Mouse (Mus musculus) forebrain, embryonic 13.5 days (tissue): ENCODE measurements around the gene Sap18b. TPM values are rescaled to one million over a fixed set of nuclear protein-coding genes. Genes with fewer than 3 reads are reported as not detected.

Source experiments
- ATAC-seq: fragments of 200-750 bp; cut with Nextera tagmentation; 2 replicates; pipeline ENCODE4 v1.8.0; 2017
- H3K27ac ChIP-seq: fragments of 300-500 bp; sonication (generic); 2 replicates; pipeline ENCODE4 v1.5.1; 2015; ENCODE audit warnings: inconsistent platforms, mild to moderate bottlenecking, moderate library complexity
- H3K27me3 ChIP-seq: fragments of 300-500 bp; sonication (generic); 2 replicates; pipeline ENCODE4 v1.6.1; 2015; ENCODE audit warnings: mild to moderate bottlenecking, inconsistent platforms
- H3K36me3 ChIP-seq: fragments of 300-500 bp; sonication (generic); 2 replicates; pipeline ENCODE4 v1.6.1; 2015; ENCODE audit warnings: mild to moderate bottlenecking, inconsistent platforms; ENCODE audit not compliant: poor library complexity, severe bottlenecking
- H3K4me1 ChIP-seq: fragments of 300-500 bp; sonication (generic); 2 replicates; pipeline ENCODE4 v1.6.1; 2015; ENCODE audit warnings: inconsistent platforms
- H3K4me2 ChIP-seq: fragments of 300-500 bp; sonication (generic); 2 replicates; pipeline ENCODE4 v1.6.1; 2015; ENCODE audit warnings: inconsistent platforms, mild to moderate bottlenecking, moderate library complexity
- H3K4me3 ChIP-seq: fragments of 300-500 bp; sonication (generic); 2 replicates; pipeline ENCODE4 v1.5.1; 2015; ENCODE audit warnings: mild to moderate bottlenecking, inconsistent platforms
- H3K9ac ChIP-seq: fragments of 300-500 bp; sonication (generic); 2 replicates; pipeline ENCODE4 v1.6.1; 2015; ENCODE audit warnings: mild to moderate bottlenecking, inconsistent platforms
- H3K9me3 ChIP-seq: fragments of 300-500 bp; sonication (generic); replicated peaks from 2 replicates; pipeline ENCODE4 v1.6.1; 2016; ENCODE audit warnings: inconsistent platforms
- WGBS: fragments of 180-500 bp; shearing (Covaris S2); methylation state at CpG from one replicate; pipeline ENCODE4 v1.1.7; 2015; 5-methylcytosine and 5-hydroxymethylcytosine counted together
- polyA plus RNA-seq: library from polyadenylated mRNA; unstranded; fragments of >200 nt; fragmentation: Nextera tagmentation; extraction: Ambion mirVana; gene quantifications from 2 replicates; pipeline ENCODE4 v1.2.1, GENCODE M21; 2015

Sap18b gene
- polyA plus RNA-seq, 1 experiment from 2014 or later = 343 TPM

DNA sequence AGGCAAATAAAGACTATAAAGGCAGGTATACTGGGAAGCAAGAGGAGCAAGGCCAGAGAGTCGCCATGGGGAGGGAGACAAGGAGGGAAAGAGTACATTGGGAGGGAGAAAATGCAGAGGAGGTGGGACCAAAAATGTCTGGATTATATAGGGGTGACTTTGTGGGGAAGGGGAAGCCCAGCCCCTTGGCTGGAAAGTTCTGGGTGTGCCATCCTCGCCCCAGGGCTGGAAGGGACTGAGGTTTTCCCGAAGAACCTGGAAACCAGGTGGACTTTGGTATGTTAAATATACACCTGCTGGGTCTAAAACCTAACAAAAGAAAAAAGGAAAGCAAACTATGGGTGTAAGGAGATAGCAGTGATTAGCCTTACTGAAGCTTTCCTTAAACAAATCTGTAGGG, 5.0 kb downstream of the Sap18b start:
- Histone ChIP-seq H3K27ac (no peak overlapping the region), H3K4me2 (no peak overlapping the region), H3K4me3 (no peak overlapping the region), H3K9me3 (no peaks in the 10 kb centered on the region), H3K27me3 (no peaks in the 10 kb centered on the region), H3K4me1 (peaks cover 10% of the 10 kb centered on the region), H3K36me3 (no peaks in the 10 kb centered on the region), H3K9ac (no peak overlapping the region)
- WGBS = 71% methylated on average over 3 of the region's 3 CpGs
- no peak for ATAC-seq

DNA sequence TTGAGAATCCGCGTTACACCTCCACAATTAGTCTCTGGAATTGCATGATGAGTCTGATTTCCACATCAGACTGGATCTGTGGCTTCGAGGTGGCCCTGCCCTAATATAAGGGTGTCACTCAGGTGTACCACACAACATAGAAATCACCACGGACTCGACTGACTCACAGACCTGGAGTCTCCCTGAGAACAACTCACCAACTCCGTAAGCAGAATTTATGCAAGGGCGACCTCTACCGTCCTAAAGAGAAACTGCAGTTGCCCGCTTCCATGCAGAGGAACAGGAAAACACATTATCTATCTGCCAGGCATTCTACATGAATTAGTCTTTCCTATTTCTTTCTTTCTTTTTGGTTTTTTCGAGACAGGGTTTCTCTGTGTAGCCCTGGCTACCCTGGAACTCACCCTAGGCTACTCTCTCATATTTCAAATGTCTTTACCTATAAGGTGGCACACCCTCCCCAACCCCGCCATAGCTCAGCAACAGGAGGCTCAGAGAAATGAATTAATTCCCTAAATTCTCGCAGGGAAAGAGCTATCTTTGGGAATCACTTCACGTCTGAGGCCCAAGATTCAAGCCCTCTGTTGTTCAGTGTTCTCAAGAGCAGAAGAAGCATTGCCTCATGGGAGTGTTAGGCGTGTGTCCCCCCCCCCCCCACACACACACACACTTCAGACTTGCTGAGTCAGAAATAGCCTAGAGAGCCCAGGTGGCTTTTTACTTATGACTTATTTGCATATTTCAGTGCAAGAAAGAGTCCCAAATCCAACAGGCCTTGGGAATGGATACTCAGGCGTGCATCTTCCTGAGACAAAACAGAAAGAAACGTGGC, 7.7 kb downstream of the Sap18b start:
- peaks cover 14% of the 10 kb centered on the region; the same call in 1 of the 2 replicates for H3K36me3 ChIP-seq
- no peak overlapping the region for H3K27ac ChIP-seq
- H3K4me2 ChIP-seq = peak overlapping the region; percentile 49
- H3K27me3 ChIP-seq = no peaks in the 10 kb centered on the region
- H3K4me3 ChIP-seq = peak overlapping the region; percentile 22
- WGBS = 17% methylated on average over 16 of the region's 16 CpGs
- peaks cover 10% of the 10 kb centered on the region for H3K4me1 ChIP-seq
- no peaks in the 10 kb centered on the region for H3K9me3 ChIP-seq
- H3K9ac ChIP-seq = peak overlapping the region; percentile 43
- ATAC-seq = peak; percentile 80

DNA sequence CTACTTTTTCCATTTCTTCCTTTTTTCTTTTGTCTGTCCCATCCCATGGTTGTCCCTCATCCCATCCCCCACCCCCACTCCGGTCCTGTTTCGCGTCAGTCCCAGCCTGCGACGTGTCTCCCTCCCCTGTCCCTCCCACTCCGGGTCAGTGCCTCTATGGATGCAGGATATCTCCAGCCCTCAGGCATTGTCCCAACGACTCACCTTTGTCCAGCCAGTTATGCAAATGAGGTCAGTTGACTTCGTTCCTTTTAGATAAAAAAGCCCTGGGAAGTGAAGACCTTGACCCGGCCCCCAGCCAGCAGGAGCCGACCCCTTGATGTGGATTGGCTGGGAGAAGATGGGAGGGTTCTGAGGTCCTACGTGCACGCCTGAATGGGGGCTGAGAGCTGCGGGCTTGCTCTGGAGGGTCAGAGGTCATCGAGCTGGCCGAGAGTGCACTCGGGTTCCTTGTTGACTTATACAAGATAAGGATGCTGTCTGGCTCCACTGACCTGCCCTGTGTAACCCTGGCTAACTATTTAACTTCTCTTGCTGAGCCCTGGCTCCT, 8.4 kb downstream of the Sap18b start:
- H3K36me3 ChIP-seq = peaks cover 14% of the 10 kb centered on the region; the same call in 1 of the 2 replicates
- H3K4me3 ChIP-seq = peak overlapping the region; percentile 22
- peak overlapping the region; percentile 49 for H3K4me2 ChIP-seq
- H3K9ac ChIP-seq = peak overlapping the region; percentile 43
- no peak overlapping the region for H3K27ac ChIP-seq
- H3K4me1 ChIP-seq = peaks cover 10% of the 10 kb centered on the region
- 1% methylated on average over 16 of the region's 16 CpGs for WGBS
- peak; percentile 46 for ATAC-seq
- no peaks in the 10 kb centered on the region for H3K9me3 ChIP-seq
- no peaks in the 10 kb centered on the region for H3K27me3 ChIP-seq

DNA sequence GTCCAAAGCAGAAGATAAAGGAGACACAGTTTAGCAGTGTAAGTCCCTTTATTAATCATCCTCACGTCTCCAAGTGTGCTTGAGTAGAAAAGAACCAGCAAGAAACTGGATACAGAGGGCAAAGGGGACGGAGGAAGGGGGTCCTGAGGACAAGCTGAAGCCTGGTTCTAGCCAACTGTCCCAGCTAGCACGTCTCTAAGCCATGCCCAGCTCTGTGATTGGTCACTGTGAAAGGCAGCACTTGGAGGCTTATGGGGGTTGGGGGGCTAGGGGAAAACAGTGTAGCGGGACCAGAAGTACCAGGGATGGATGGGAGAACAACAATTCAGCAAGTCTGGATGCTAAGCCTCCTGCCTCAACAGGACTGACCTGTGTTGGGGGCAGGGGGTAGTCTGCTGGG, 10.7 kb downstream of the Sap18b start:
- peaks cover 35% of the 10 kb centered on the region for H3K36me3 ChIP-seq
- no peak for ATAC-seq
- H3K4me2 ChIP-seq = no peak overlapping the region
- no peaks in the 10 kb centered on the region for H3K27me3 ChIP-seq
- WGBS = 72% methylated on average over 4 of the region's 4 CpGs
- H3K9ac ChIP-seq = no peak overlapping the region
- no peak overlapping the region for H3K4me3 ChIP-seq
- H3K9me3 ChIP-seq = no peaks in the 10 kb centered on the region
- peaks cover 10% of the 10 kb centered on the region for H3K4me1 ChIP-seq
- H3K27ac ChIP-seq = no peak overlapping the region

DNA sequence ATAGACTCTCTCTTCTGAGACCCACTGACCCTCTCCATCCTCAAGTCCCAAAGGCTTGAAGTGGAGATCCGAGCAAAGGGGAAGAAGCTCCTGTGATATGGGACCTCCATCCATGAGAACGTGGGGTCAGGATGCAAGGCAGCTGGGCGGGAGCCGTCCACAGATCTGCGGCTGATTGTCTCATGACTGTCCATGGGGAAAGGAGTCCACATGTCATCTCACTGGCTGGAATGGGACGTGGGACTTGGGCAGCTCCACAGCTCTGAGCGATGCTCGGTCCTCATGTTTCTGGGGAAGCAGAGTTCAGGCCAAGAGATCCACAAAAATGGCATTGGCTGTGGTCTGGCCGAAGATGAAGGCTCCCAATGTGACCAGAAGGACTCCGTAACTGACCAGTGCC, 12.1 kb downstream of the Sap18b start:
- ATAC-seq = no peak
- Histone ChIP-seq H3K9me3 (no peaks in the 10 kb centered on the region), H3K4me2 (no peak overlapping the region), H3K9ac (no peak overlapping the region), H3K4me1 (peaks cover 10% of the 10 kb centered on the region), H3K4me3 (no peak overlapping the region), H3K36me3 (peaks cover 49% of the 10 kb centered on the region), H3K27ac (no peak overlapping the region), H3K27me3 (no peaks in the 10 kb centered on the region)
- 91% methylated on average over 10 of the region's 10 CpGs for WGBS

DNA sequence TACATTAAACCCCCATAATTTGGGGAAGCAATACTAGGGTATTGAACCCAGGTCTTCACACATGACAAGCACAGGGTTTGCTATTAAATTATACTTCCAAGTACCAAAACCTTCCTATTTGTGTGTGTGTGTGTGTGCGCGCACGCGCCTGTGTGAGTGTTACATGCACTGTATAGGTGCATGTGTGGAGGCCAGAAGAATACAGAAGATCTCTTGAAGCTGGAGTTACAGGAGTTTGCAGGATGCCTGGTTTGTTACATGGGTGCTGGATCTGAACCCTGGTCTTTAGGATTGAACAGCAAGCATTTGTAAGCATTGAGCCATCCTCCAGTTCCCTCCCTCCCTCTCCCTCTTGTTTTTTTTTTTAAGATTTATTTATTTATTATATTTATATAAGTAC, 14.1 kb downstream of the Sap18b start:
- Histone ChIP-seq H3K27ac (no peak overlapping the region), H3K4me3 (no peak overlapping the region), H3K9ac (no peak overlapping the region), H3K4me2 (no peak overlapping the region), H3K36me3 (peaks cover 68% of the 10 kb centered on the region), H3K9me3 (no peaks in the 10 kb centered on the region), H3K27me3 (no peaks in the 10 kb centered on the region), H3K4me1 (no peaks in the 10 kb centered on the region)
- 99% methylated on average over 4 of the region's 4 CpGs for WGBS
- ATAC-seq = no peak

DNA sequence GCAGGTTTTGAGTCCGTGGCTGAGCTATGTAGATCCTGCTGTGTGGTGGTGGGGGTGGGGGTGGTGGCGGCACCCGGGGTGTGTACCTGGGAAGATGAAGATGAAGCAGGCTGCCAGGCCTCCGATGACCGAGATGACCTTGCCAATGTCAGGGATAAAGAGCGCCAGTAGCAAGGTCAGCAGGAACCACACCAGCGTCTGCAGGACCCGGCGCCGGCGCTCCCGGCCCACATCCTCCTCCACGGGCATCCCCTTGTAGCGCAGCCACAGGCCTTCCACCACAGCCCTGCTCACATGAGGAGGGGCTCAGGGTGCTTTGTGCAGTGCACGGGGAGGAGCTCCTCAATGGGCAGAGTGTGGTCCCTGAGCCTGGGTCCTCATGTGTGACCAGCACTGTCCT, 16.3 kb downstream of the Sap18b start:
- H3K27me3 ChIP-seq = no peaks in the 10 kb centered on the region
- peaks cover 85% of the 10 kb centered on the region for H3K36me3 ChIP-seq
- 92% methylated on average over 15 of the region's 15 CpGs for WGBS
- no peaks in the 10 kb centered on the region for H3K9me3 ChIP-seq
- no peak overlapping the region for H3K27ac ChIP-seq
- no peak overlapping the region for H3K9ac ChIP-seq
- H3K4me1 ChIP-seq = no peaks in the 10 kb centered on the region
- no peak overlapping the region for H3K4me2 ChIP-seq
- ATAC-seq = no peak
- no peak overlapping the region for H3K4me3 ChIP-seq

DNA sequence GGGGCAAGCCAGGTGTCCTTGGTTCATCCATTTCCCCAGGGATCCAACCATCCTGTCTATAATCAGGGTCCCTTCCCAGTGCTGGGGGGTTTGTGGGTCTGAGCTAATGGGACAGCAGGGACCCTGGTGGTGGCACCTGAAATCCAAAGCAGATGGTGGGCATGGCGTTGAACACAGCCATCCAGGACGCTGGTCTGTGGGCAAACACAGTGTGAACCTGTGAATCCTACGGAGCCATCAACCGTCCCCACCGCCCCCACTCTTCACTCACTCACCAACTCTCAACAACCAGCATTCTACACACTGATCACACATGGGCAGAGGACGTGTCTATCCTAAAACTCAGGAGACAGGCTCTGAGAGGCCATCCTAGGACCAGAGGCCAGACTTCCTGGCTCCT, 18.8 kb downstream of the Sap18b start:
- Histone ChIP-seq H3K4me3 (no peak overlapping the region), H3K27me3 (no peaks in the 10 kb centered on the region), H3K9me3 (no peaks in the 10 kb centered on the region), H3K4me2 (no peak overlapping the region), H3K4me1 (no peaks in the 10 kb centered on the region), H3K27ac (no peak overlapping the region), H3K36me3 (peaks cover 84% of the 10 kb centered on the region), H3K9ac (no peak overlapping the region)
- no peak for ATAC-seq
- WGBS = 93% methylated on average over 6 of the region's 6 CpGs

DNA sequence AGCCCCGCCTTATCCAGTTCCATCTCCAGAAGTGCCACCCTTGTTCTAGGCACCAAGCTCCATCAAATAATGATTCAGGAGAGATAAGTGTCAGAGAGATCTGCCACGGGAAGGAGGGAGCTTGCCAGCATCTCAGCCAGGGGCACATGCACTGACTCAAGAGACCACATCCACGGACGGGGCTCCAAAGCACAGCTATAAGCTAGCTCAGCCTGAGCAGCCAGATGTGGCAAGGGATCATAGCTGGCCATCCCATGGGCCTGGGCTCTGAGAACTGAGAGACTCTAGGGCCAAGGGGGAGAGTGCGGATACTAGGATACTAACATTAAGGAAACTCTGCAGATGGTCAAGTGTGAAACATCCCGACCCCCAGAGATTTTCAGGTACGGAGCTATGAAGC, 19.9 kb downstream of the Sap18b start:
- WGBS = 84% methylated on average over 7 of the region's 7 CpGs
- ATAC-seq = no peak
- Histone ChIP-seq H3K4me2 (no peak overlapping the region), H3K4me3 (no peak overlapping the region), H3K4me1 (no peaks in the 10 kb centered on the region), H3K36me3 (peaks cover 73% of the 10 kb centered on the region), H3K27ac (no peak overlapping the region), H3K27me3 (no peaks in the 10 kb centered on the region), H3K9ac (no peak overlapping the region), H3K9me3 (no peaks in the 10 kb centered on the region)

DNA sequence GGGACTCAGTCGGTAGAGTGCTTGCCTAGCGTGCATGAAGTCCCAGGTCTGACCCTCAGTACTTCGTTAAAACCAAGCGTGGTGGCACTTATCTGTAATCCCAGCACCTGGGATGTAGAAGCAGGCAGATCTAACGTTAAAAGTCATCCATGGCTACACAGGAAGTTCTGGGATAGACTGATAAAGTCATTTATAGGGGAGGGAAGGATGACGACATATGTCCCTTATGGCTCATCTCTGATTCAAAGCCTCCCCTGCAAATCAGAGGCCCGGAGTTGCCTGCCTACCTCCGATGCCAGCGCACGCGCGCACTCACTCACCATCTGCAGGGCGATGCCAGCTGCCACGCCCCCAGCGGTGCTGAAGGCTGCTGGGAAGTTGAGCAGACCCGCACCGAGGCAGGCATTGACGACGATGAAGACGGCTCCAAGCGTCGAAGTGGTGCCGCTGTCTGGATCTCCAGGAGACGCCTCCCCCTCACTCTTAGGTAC, 23.0 kb downstream of the Sap18b start:
- Histone ChIP-seq H3K9me3 (no peaks in the 10 kb centered on the region), H3K4me3 (no peak overlapping the region)
- no peak for ATAC-seq

DNA sequence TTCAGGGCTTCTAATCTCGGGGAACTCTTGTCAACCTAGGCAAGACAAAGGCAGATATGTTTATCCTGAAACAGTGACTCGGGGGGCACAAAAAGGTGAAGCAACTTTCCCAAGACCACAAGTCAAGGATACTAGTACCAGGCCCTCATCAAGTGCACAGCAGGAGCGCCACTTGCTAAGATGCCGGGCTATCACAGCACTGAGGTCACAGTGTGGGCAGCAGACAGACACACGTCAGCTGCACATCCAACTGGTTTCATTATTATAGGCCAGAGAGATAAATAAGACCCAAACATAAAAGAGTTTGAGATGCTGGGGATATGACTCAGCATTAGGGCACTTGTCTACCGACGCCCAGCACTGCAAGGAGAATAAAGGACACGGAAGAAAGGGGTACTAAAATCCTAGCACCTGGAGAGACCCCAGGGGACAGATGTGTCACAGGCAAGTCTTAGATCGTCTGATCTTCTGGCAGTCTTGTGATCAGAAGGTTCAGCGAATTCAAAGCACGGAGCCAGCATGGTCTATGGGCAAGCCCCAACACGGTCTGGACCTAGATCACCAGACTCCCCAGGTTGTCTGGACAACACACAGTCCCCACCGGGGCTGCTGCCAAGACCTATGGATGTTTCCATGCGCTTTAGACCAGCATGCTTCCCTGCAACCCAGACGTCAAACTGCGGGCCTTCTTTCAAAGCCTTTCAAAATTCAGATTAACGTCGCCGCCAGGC, 23.8 kb downstream of the Sap18b start:
- H3K4me2 ChIP-seq = no peak overlapping the region
- no peaks in the 10 kb centered on the region for H3K27me3 ChIP-seq
- 92% methylated on average over 19 of the region's 19 CpGs for WGBS
- peaks cover 35% of the 10 kb centered on the region for H3K36me3 ChIP-seq
- peaks cover 13% of the 10 kb centered on the region for H3K4me1 ChIP-seq
- no peaks in the 10 kb centered on the region for H3K9me3 ChIP-seq
- H3K9ac ChIP-seq = no peak overlapping the region
- H3K4me3 ChIP-seq = no peak overlapping the region
- H3K27ac ChIP-seq = no peak overlapping the region
- no peak for ATAC-seq

More for the DNA sequence above, 23.0 kb downstream of the Sap18b start:
- H3K4me1 ChIP-seq = peaks cover 9% of the 10 kb centered on the region
- peaks cover 43% of the 10 kb centered on the region for H3K36me3 ChIP-seq
- H3K4me2 ChIP-seq = no peak overlapping the region
- no peak overlapping the region for H3K27ac ChIP-seq
- H3K9ac ChIP-seq = no peak overlapping the region; the same call in 1 of the 2 replicates
- whole genome bisulfite sequencing = 82% methylated on average over 24 of the region's 24 CpGs
- H3K27me3 ChIP-seq = no peaks in the 10 kb centered on the region

DNA sequence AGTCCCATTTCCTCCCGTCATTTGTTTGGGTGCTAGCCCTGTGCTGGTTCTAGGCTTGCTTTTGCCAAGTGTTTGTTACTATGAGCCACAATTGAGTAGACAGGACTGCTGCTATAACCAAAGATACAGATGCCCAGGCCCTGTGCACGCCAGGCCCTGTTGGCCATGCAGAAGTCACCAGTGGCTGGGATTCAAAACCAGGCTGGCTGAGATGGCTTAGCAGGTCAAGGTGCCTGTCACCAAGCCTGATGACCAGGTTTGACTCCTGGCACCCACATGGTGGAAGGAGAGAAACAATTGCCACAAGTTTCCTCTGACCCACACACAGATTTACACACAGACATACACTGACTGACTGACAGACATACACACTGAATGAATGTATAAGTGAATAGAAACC, 25.2 kb downstream of the Sap18b start:
- Histone ChIP-seq H3K27ac (no peak overlapping the region), H3K9ac (no peak overlapping the region), H3K4me2 (no peak overlapping the region), H3K27me3 (no peaks in the 10 kb centered on the region), H3K4me1 (peaks cover 13% of the 10 kb centered on the region), H3K36me3 (peaks cover 22% of the 10 kb centered on the region), H3K4me3 (no peak overlapping the region), H3K9me3 (no peaks in the 10 kb centered on the region)
- no peak for ATAC-seq
- 96% methylated on average over 2 of the region's 2 CpGs for WGBS
